Mouse (Mus musculus) spleen, adult 2 months (tissue): ENCODE measurements around the gene Hist1h2bg. TPM values are rescaled to one million over a fixed set of nuclear protein-coding genes. Genes with fewer than 3 reads are reported as not detected.
"Not testable (repeated sequence)": the region's sequence is repeated elsewhere in the genome, so short reads cannot be mapped to it uniquely, and the experiment has no call there.

Experiments
- DNase-seq, 2 experiments: peaks; one replicate each; pipeline versions ENCODE4 v3.0.0 to v3.0.0-alpha.2; 2012 to 2021; ENCODE audit warnings: low spot score in 2 of 2, low read depth in 1 of 2
- H3K27ac ChIP-seq: fragments of 200-500 bp; 2 replicates; pipeline ENCODE4 v1.5.1; 2012; ENCODE audit warnings: low read length, inconsistent platforms; ENCODE audit not compliant: insufficient read depth
- H3K27me3 ChIP-seq: fragments of 200-500 bp; 2 replicates; pipeline ENCODE4 v1.6.1; 2012; ENCODE audit warnings: mild to moderate bottlenecking, moderate library complexity, low read length, inconsistent platforms; ENCODE audit not compliant: control insufficient read depth, insufficient read depth
- H3K36me3 ChIP-seq: fragments of 200-500 bp; 2 replicates; pipeline ENCODE4 v1.6.1; 2012; ENCODE audit warnings: mild to moderate bottlenecking, low read length, inconsistent platforms; ENCODE audit not compliant: control insufficient read depth, insufficient read depth
- H3K4me1 ChIP-seq: fragments of 200-500 bp; 2 replicates; pipeline ENCODE4 v1.6.1; 2011; ENCODE audit warnings: inconsistent platforms; ENCODE audit not compliant: control insufficient read depth, insufficient read depth, insufficient read length
- H3K4me3 ChIP-seq: fragments of 200-500 bp; 2 replicates; pipeline ENCODE4 v1.5.1; 2011; ENCODE audit warnings: mild to moderate bottlenecking, inconsistent platforms; ENCODE audit not compliant: insufficient read depth, insufficient read length; ENCODE audit errors: extremely low read depth
- CTCF ChIP-seq: fragments of 200-500 bp; IDR thresholded peaks from 2 replicates; pipeline ENCODE4 v1.5.1; 2011; ENCODE audit warnings: mild to moderate bottlenecking, inconsistent platforms; ENCODE audit not compliant: insufficient read depth, insufficient read length, insufficient replicate concordance; ENCODE audit errors: extremely low read depth
- POLR2A ChIP-seq: fragments of 200-500 bp; IDR thresholded peaks from 2 replicates; pipeline ENCODE4 v1.6.1; 2011; ENCODE audit warnings: low read depth, low read length, inconsistent platforms
- WGBS: fragments of 180-500 bp; shearing (Covaris S2); methylation state at CpG from one replicate; pipeline ENCODE4 v1.1.7; 2018; 5-methylcytosine and 5-hydroxymethylcytosine counted together
- polyA plus RNA-seq: library from polyadenylated mRNA; depleted of rRNA; stranded (reverse); fragments of >200 nt; gene quantifications from 2 replicates; pipeline ENCODE4 v1.2.3, GENCODE M21; 2012

Gene Hist1h2bg
- polyA plus RNA-seq, 1 experiment = 57.5 TPM

GRCm38 (mm10) chr13:23534368-23535131, 36.6 kb upstream of the Hist1h2bg start:
- H3K4me3 ChIP-seq = peak overlapping the region; percentile 14
- DNase-seq = no peak
- H3K4me1 ChIP-seq = peaks cover 3% of the 10 kb centered on the region; the same call in 1 of the 2 replicates
- H3K36me3 ChIP-seq = no peaks in the 10 kb centered on the region
- no peak for TF ChIP-seq CTCF
- no peak for TF ChIP-seq POLR2A
- peak overlapping the region; percentile 11; the same call in 1 of the 2 replicates for H3K27ac ChIP-seq
- under 1% methylated on average over 15 of the region's 15 CpGs for WGBS
- no peaks in the 10 kb centered on the region for H3K27me3 ChIP-seq

- peak within 1 kb of the TSS; percentile 59 for H3K4me3 ChIP-seq
- H3K4me1 ChIP-seq, H3K36me3 ChIP-seq, H3K27me3 ChIP-seq: not testable (repeated sequence)
- peak within 1 kb of the TSS; percentile 11; the same call in 1 of the 2 replicates for H3K27ac ChIP-seq
- DNase-seq = peak; percentile 78 to 86
- WGBS = under 1% methylated on average over 56 of the region's 62 CpGs
Observed at GRCm38 (mm10) chr13:23535137-23536075, 35.8 kb upstream of the Hist1h2bg start, which contains the start of gene Hist1h3g. Gene Hist1h3g, plus strand, starts transcription at chr13:23535422.

- TF ChIP-seq POLR2A (no peak), CTCF (no peak)
- H3K27me3 ChIP-seq = no peaks in the 10 kb centered on the region
- WGBS = 30% methylated on average over 7 of the region's 7 CpGs
- H3K36me3 ChIP-seq = no peaks in the 10 kb centered on the region
- no peak for DNase-seq
- no peak overlapping the region for H3K27ac ChIP-seq
- H3K4me1 ChIP-seq = peaks cover 3% of the 10 kb centered on the region; the same call in 1 of the 2 replicates
- H3K4me3 ChIP-seq = no peak overlapping the region
Observed at GRCm38 (mm10) chr13:23536076-23536822, 34.9 kb upstream of the Hist1h2bg start.

DNA sequence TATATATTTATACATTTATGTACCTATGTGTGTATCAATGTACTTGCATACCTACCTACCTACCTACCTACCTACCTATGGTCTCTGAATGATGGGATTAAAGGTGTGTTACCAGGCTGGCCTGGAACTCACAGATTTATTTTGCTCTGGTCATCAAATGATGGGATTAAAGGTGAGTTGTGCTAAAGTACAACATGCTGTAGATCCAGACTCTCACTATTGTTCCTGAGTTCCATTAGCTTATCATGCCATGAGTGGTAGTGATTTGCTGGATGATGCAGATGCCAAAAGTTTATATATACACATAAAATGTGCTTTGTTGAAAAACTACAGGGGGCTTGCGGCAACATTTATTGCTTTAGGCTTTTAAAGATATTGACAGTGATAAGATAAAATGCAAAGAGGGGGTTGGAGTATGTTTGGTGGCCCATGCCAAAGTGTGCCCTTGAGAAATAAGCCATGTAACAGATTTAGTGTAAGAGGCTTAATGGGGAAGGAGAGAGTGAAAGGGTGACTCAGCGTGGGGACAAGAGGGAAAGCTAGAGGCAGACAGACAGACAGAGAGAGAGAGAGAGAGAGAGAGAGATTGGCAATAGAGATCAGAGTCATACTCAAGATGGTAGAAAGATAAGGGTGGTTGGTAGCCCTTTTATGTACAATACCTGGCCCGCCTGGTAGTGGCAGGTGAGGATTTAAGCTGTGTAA, 34.0 kb upstream of the Hist1h2bg start:
- H3K27ac ChIP-seq = no peak overlapping the region
- H3K36me3 ChIP-seq = no peaks in the 10 kb centered on the region
- no peak for TF ChIP-seq POLR2A
- no peak for TF ChIP-seq CTCF
- WGBS = 83% methylated on average over 3 of the region's 3 CpGs
- no peak overlapping the region for H3K4me3 ChIP-seq
- H3K4me1 ChIP-seq = peaks cover 3% of the 10 kb centered on the region; the same call in 1 of the 2 replicates
- H3K27me3 ChIP-seq = no peaks in the 10 kb centered on the region
- no peak for DNase-seq

- DNase-seq = no peak
- H3K4me1 ChIP-seq = peaks cover 3% of the 10 kb centered on the region; the same call in 1 of the 2 replicates
- no peaks in the 10 kb centered on the region for H3K27me3 ChIP-seq
- no peak overlapping the region for H3K4me3 ChIP-seq
- 87% methylated on average over 5 of the region's 5 CpGs for WGBS
- TF ChIP-seq CTCF (no peak), POLR2A (no peak)
- no peak overlapping the region for H3K27ac ChIP-seq
- no peaks in the 10 kb centered on the region for H3K36me3 ChIP-seq
Observed at GRCm38 (mm10) chr13:23538249-23538648, 32.9 kb upstream of the Hist1h2bg start.

DNA sequence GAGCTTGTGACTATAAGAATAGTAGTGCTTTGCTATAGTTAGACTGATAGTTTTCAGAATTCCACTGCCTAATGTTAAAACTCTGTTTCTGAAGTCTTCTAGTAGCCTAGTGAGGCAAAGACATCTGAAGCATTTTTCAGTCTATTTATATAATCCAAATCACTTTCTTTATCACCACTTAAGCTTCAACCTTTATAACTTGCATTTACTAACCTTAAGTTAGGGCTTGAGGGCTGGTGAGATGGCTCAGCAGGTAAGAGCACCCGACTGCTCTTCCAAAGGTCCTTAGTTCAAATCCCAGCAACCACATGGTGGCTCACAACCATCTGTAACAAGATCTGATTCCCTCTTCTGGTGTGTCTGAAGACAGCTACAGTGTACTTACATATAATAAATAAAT, 31.4 kb upstream of the Hist1h2bg start:
- not testable (repeated sequence) for H3K27ac ChIP-seq, H3K4me3 ChIP-seq, DNase-seq, H3K4me1 ChIP-seq, H3K36me3 ChIP-seq, H3K27me3 ChIP-seq
- WGBS = 90% methylated on average over 1 of the region's 1 CpGs
